Mouse (Mus musculus) skeletal muscle tissue, adult 2 months (tissue): ENCODE data around the gene Mt4.
"Not testable (repeated sequence)": the region's sequence is repeated elsewhere in the genome, so short reads cannot be mapped to it uniquely, and the experiment has no call there.

Experiments used
- DNase-seq: peaks from one replicate; pipeline ENCODE4 v3.0.0-alpha.2; 2012; ENCODE audit warnings: low read depth, low spot score

Mt4 gene

GRCm38 (mm10) chr8:94134601-94135000 is 2.4 kb upstream of the Mt4 start:
- DNase-seq, result not testable (repeated sequence)

GRCm38 (mm10) chr8:94135556-94135955 is 1.4 kb upstream of the Mt4 start:
- no peak for DNase-seq

GRCm38 (mm10) chr8:94136192-94136591 is 805 bp upstream of the Mt4 start:
- no peak for DNase-seq

DNA sequence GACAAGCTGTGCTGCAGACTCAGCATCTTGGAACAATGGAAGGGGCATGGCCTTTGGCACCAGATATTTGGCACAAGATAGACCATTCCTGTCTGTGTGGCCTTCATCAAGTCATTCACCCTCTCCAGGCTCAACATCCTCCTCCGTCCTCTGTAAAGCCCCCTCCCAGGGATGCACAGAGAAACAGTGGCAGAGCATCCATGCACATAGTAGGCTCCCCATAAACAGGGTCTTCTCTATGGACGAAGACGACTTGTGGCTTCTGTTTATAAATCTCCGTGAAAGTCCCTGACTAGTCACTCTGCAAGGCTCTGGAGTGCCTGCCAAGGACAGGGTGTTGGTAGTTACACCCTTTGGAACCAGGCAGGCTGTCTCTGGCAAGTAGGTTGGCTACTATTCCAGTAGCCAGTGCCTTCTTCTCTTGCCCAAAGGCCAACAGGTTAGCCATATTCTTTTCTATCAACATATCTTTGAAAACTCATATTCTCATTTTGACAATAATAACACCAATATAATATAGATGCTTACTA is 3.3 kb downstream of the Mt4 start:
- DNase-seq, result peak; percentile 43

DNA sequence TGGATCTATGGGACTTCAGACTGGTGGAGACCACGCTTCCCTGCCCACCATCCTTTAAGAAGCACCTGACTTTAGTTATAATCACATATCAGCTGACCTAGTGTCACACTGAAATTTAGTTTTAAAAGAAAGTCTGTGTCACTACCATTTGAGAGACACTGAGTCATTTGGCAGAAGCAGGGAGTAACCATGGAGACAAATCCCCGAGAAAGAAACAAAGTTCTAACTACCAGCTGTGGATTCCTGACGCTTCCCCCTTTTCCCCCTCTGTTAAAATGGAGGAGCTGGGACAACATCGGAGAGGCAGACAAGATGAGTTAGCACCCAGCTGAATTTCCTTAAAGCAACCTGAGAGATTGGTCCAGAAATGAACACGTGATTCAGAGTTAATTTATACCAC is 11.2 kb downstream of the Mt4 start:
- no peak for DNase-seq

DNA sequence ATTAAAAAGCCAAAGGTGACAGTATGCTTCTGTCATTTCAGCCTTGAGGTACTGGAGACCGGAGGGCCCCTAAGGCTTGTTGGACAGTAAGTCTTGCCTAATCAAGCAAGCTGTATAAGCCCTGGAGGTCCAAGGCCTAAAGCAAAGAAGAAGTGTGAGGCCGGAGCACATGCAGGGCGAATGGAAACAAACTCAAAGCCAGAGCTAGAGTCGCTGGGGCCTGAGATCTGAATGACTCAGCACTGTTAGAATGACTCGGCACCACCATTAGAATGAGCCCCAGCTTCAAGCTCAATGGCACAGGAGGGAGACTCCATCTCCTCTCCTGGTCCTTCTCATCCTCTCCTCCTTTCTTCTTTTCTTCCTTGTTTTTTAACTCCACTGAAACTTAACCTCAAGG is 13.9 kb downstream of the Mt4 start:
- DNase-seq, result no peak

GRCm38 (mm10) chr8:94152513-94153300 is 15.7 kb downstream of the Mt4 start, which contains the start of gene Mt3:
Mt3 (plus strand) TSS chr8:94152607.
- peak; percentile 61 for DNase-seq

DNA sequence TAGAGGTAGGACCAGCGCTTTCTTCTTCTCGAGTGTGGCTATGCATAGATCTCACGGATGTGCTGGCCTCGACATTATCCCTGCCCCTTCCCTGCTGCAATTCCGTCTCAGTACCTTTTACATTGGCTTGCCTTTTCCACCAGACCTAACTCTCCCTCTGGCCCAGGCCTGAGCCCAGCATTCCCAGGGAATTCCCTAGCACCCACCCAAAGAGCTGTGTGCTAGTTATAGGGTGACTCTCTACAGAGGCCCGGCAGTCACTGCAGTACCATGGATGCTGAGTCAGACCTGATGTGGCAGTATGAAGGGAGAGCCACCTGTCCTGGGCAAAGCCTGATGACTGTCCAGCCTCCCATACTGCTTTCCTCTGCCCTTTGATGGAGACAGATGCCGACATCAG is 16.5 kb downstream of the Mt4 start:
- no peak for DNase-seq

DNA sequence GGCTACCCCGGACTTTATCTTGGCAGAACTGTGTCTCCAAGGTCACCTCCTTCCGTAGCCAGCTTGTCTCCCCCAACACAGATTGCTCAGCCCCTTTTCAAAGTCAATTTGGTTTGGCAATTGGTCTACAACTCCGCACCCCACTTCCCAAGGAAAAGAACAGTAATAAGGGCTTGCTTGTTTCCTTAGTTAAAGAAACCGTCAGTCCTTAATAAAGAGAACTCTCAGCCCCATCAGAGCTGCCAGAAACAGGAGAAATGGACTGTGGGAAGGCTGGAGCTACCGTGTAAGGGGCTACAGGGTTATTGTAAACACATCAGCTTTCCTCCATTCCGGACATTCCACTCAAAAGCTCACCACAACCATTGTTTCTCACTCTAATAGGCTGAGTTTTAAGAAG is 17.5 kb downstream of the Mt4 start:
- no peak for DNase-seq

DNA sequence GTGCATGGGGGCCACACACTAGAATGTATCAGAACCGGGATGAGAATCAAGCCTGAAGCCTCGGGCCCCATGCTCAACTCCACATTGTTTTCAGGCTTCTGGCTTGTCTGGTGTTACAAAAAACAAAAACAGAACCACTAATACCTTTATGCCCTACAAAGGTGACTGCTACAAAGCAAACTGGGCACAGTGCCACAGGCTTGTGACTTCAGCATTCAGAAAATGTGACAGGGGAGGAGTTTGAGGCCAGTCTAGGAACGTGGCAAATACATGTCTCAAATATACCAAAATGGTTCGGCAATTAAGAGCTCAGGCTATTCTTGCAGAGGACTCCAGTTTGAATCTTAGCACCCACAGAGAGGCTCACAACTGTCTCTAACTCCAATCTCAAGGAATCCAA is 19.1 kb downstream of the Mt4 start:
- DNase-seq, result no peak

- DNase-seq, result not testable (repeated sequence)
These were observed 28.8 kb downstream of the Mt4 start for GRCm38 (mm10) chr8:94165772-94166171.

- DNase-seq, result peak; percentile 72
These were observed 30.2 kb downstream of the Mt4 start for GRCm38 (mm10) chr8:94167244-94167643.

DNA sequence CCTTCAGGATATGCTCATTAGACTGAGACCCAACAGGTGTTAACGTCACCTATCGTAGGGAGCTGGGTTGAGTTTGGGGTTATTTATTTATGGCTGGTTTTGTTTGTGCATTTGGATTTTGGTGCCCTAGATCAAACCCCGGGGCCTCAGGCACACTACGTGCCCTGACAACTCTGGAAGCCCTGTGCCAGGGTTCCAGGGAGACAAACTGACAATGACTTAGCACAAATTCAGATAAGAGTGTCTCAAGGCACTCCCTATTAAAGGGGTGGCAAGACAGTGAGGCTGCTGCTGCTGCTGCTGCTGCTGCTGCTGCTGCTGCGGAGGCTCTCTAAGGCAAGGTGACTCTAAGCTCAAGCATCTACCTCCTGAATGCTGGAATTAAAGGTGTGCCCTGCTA is 32.5 kb downstream of the Mt4 start:
- DNase-seq, result no peak

GRCm38 (mm10) chr8:94171321-94171755 is 34.3 kb downstream of the Mt4 start:
- DNase-seq, result peak; percentile 81

GRCm38 (mm10) chr8:94172075-94172808 is 35.2 kb downstream of the Mt4 start, which contains the start of gene Mt2:
Mt2 (plus strand) TSS chr8:94172664.
- peak; percentile 77 for DNase-seq

- no peak for DNase-seq
These were observed 36.1 kb downstream of the Mt4 start for GRCm38 (mm10) chr8:94172809-94173732.

GRCm38 (mm10) chr8:94173848-94174403 is 36.9 kb downstream of the Mt4 start:
- DNase-seq, result no peak

GRCm38 (mm10) chr8:94174619-94175213 is 37.7 kb downstream of the Mt4 start:
- no peak for DNase-seq

- DNase-seq, result no peak
These were observed 40.9 kb downstream of the Mt4 start for GRCm38 (mm10) chr8:94177716-94178390.
